Mouse (Mus musculus) myocyte (in vitro differentiated cells): ENCODE data around the gene Hist1h1d. TPM values are rescaled to one million over a fixed set of nuclear protein-coding genes. Genes with fewer than 3 reads are reported as not detected.

ENCODE experiments used
- H3K27me3 ChIP-seq: one replicate; pipeline ENCODE4 v1.6.1; 2011; ENCODE audit not compliant: control insufficient read depth, insufficient read depth, insufficient read length
- H3K36me3 ChIP-seq: one replicate; pipeline ENCODE4 v1.6.1; 2011; ENCODE audit not compliant: control insufficient read depth, insufficient read depth
- H3K4me2 ChIP-seq: one replicate; pipeline ENCODE4 v1.6.1; 2011; ENCODE audit warnings: low read depth, control low read depth
- H3K4me3 ChIP-seq: one replicate; pipeline ENCODE4 v1.5.1; 2011; ENCODE audit warnings: mild to moderate bottlenecking, control low read depth, moderate library complexity
- H3K79me2 ChIP-seq: one replicate; pipeline ENCODE4 v1.6.1; 2011; ENCODE audit not compliant: control insufficient read depth, insufficient read depth
- H3ac ChIP-seq: one replicate; pipeline ENCODE4 v1.6.1; 2011; ENCODE audit not compliant: control insufficient read depth, insufficient read length
- CEBPB ChIP-seq: IDR thresholded peaks from 2 replicates; pipeline ENCODE4 v1.6.1; 2011; ENCODE audit warnings: mild to moderate bottlenecking, moderate library complexity; ENCODE audit not compliant: poor library complexity, insufficient read depth, severe bottlenecking
- E2F4 ChIP-seq: IDR thresholded peaks from one replicate; pipeline ENCODE4 v1.6.1; 2011; ENCODE audit warnings: mild to moderate bottlenecking, control low read depth, moderate library complexity; ENCODE audit not compliant: insufficient read depth
- MAX ChIP-seq: IDR thresholded peaks from one replicate; pipeline ENCODE4 v1.6.1; 2011; ENCODE audit warnings: low read depth, mild to moderate bottlenecking, control low read depth
- MYOD1 ChIP-seq, 3 experiments: IDR thresholded peaks; one replicate each; pipeline ENCODE4 v1.6.1; 2011; ENCODE audit warnings: control low read depth in 2 of 3, low read depth in 2 of 3, mild to moderate bottlenecking in 2 of 3, moderate library complexity in 1 of 3; ENCODE audit not compliant: insufficient read length in 2 of 3, control insufficient read depth in 1 of 3
- MYOG ChIP-seq, 3 experiments: IDR thresholded peaks; one replicate each; pipeline ENCODE4 v1.6.1; 2011; ENCODE audit warnings: control low read depth in 2 of 3, low read depth in 2 of 3, mild to moderate bottlenecking in 2 of 3; ENCODE audit not compliant: insufficient read length in 2 of 3, control insufficient read depth in 1 of 3, insufficient read depth in 1 of 3
- POLR2A ChIP-seq: IDR thresholded peaks from one replicate; pipeline ENCODE4 v1.6.1; 2011; ENCODE audit warnings: low read depth, mild to moderate bottlenecking, control low read depth, moderate library complexity; ENCODE audit not compliant: insufficient read length
- POLR2AphosphoS2 ChIP-seq: IDR thresholded peaks from one replicate; pipeline ENCODE4 v1.6.1; 2011; ENCODE audit warnings: low read depth, control low read depth; ENCODE audit not compliant: insufficient read length
- REST ChIP-seq: IDR thresholded peaks from one replicate; pipeline ENCODE4 v1.6.1; 2011; ENCODE audit warnings: mild to moderate bottlenecking, control low read depth, moderate library complexity; ENCODE audit not compliant: insufficient read depth, insufficient read length
- SRF ChIP-seq: IDR thresholded peaks from one replicate; pipeline ENCODE4 v1.6.1; 2011; ENCODE audit warnings: low read depth; ENCODE audit not compliant: control insufficient read depth, insufficient read length
- TCF12 ChIP-seq: IDR thresholded peaks from one replicate; pipeline ENCODE4 v1.6.1; 2011; ENCODE audit warnings: mild to moderate bottlenecking, control low read depth; ENCODE audit not compliant: poor library complexity, insufficient read depth, severe bottlenecking
- TCF3 ChIP-seq: IDR thresholded peaks from one replicate; pipeline ENCODE4 v1.6.1; 2011; ENCODE audit warnings: low read depth, control low read depth; ENCODE audit not compliant: insufficient read length
- USF1 ChIP-seq: IDR thresholded peaks from one replicate; pipeline ENCODE4 v1.6.1; 2011; ENCODE audit warnings: low read depth, mild to moderate bottlenecking, control low read depth, moderate library complexity
- polyA plus RNA-seq: library from polyadenylated mRNA; unstranded; fragments of >200 nt; fragmentation: generic; extraction: Trizol; gene quantifications from one replicate; pipeline ENCODE4 v1.2.1, GENCODE M21; 2012; ENCODE audit warnings: missing spikeins

Gene Hist1h1d
- polyA plus RNA-seq, 1 experiment: 0.65 TPM

- Histone ChIP-seq H3K79me2 (no peaks in the 10 kb centered on the region), H3ac (no peak overlapping the region), H3K4me2 (peak overlapping the region; percentile 88), H3K27me3 (no peaks in the 10 kb centered on the region), H3K4me3 (peak overlapping the region; percentile 29), H3K36me3 (no peaks in the 10 kb centered on the region)
- TF ChIP-seq MAX (no peak), TCF3 (no peak), POLR2AphosphoS2 (no peak), POLR2A (no peak), E2F4 (no peak), USF1 (no peak), TCF12 (no peak), MYOD1 (IDR thresholded peaks at IDR 0.05; ENCODE audit: control insufficient read depth in 1 of 3, insufficient read length in 2 of 3, low read depth in 2 of 3) (no peak)
Measured at GRCm38 (mm10) chr13:23516822-23517602, 36.0 kb upstream of the Hist1h1d start.

- TF ChIP-seq SRF (no peak), E2F4 (no peak), MYOD1 (IDR thresholded peaks at IDR 0.05; ENCODE audit: control insufficient read depth in 1 of 3, insufficient read length in 2 of 3, low read depth in 2 of 3) (no peak), CEBPB (no peak), MYOG (IDR thresholded peaks at IDR 0.05; ENCODE audit: control insufficient read depth in 1 of 3, insufficient read depth in 1 of 3, insufficient read length in 2 of 3, low read depth in 2 of 3) (no peak), TCF3 (no peak), USF1 (no peak), TCF12 (no peak), POLR2AphosphoS2 (no peak), POLR2A (no peak), MAX (no peak), REST (no peak)
- no peak overlapping the region for H3ac ChIP-seq
- no peaks in the 10 kb centered on the region for H3K36me3 ChIP-seq
- no peaks in the 10 kb centered on the region for H3K79me2 ChIP-seq
- H3K4me2 ChIP-seq: peak overlapping the region; percentile 88
- peak overlapping the region; percentile 29 for H3K4me3 ChIP-seq
- no peaks in the 10 kb centered on the region for H3K27me3 ChIP-seq
Measured at GRCm38 (mm10) chr13:23517603-23518294, 35.3 kb upstream of the Hist1h1d start.

DNA sequence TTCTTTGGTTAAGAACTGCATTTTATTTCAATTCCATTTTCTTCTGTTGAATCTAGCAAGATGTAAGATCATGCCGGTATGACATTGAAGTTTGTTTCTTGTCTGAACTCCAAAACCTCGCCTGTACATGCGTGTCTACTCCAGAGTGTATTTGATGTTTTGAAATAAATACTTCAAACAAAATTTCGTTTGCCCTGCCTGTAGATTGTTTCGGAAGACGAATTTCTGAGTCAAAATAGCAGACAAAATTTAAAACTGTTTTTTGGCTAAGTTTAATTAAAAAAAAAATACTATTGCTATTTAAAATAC, 34.8 kb upstream of the Hist1h1d start:
- no peak for TF ChIP-seq TCF3
- no peak for TF ChIP-seq MYOG (IDR thresholded peaks at IDR 0.05; ENCODE audit: control insufficient read depth in 1 of 3, insufficient read depth in 1 of 3, insufficient read length in 2 of 3, low read depth in 2 of 3)
- no peak for TF ChIP-seq POLR2A
- no peak for TF ChIP-seq SRF
- TF ChIP-seq USF1: no peak
- TF ChIP-seq MAX: no peak
- TF ChIP-seq E2F4: no peak
- no peak for TF ChIP-seq REST
- no peak for TF ChIP-seq CEBPB
- no peak for TF ChIP-seq POLR2AphosphoS2
- TF ChIP-seq TCF12: no peak
- TF ChIP-seq MYOD1 (IDR thresholded peaks at IDR 0.05; ENCODE audit: control insufficient read depth in 1 of 3, insufficient read length in 2 of 3, low read depth in 2 of 3): no peak

DNA sequence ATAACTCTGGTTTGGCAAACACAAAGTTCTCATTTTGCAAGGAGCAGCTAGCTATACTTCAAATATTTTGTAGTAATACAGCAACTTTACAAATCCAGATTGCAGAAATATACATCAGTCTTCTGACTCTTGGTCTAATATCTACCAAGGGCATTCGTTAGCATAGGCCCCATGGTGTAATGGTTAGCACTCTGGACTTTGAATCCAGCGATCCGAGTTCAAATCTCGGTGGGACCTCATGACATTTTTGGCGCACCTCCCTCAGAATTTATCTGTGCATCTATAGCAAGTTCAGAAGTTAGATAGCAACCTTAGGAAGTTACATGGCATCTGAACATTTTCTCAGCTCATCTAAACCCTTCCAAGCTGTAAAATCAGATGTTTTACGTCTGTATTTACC, 34.2 kb upstream of the Hist1h1d start:
- peak; percentile 63; the same call in 1 of the 2 replicates for TF ChIP-seq CEBPB
- no peak for TF ChIP-seq TCF12
- Histone ChIP-seq H3K4me3 (peak overlapping the region; percentile 29), H3K4me2 (peak overlapping the region; percentile 88), H3ac (no peak overlapping the region), H3K27me3 (no peaks in the 10 kb centered on the region), H3K36me3 (no peaks in the 10 kb centered on the region), H3K79me2 (no peaks in the 10 kb centered on the region)

More for the DNA sequence above, 34.8 kb upstream of the Hist1h1d start:
- H3ac ChIP-seq: no peak overlapping the region
- peak overlapping the region; percentile 88 for H3K4me2 ChIP-seq
- no peaks in the 10 kb centered on the region for H3K36me3 ChIP-seq
- no peaks in the 10 kb centered on the region for H3K79me2 ChIP-seq
- H3K4me3 ChIP-seq: peak overlapping the region; percentile 29
- H3K27me3 ChIP-seq: no peaks in the 10 kb centered on the region

GRCm38 (mm10) chr13:23519416-23519815, 33.6 kb upstream of the Hist1h1d start:
- Histone ChIP-seq H3ac (no peak overlapping the region), H3K36me3 (no peaks in the 10 kb centered on the region), H3K4me3 (peak overlapping the region; percentile 29), H3K79me2 (no peaks in the 10 kb centered on the region), H3K27me3 (no peaks in the 10 kb centered on the region), H3K4me2 (peak overlapping the region; percentile 88)
- TF ChIP-seq CEBPB (no peak), REST (no peak), E2F4 (no peak), POLR2A (no peak), MYOG (IDR thresholded peaks at IDR 0.05; ENCODE audit: control insufficient read depth in 1 of 3, insufficient read depth in 1 of 3, insufficient read length in 2 of 3, low read depth in 2 of 3) (no peak), POLR2AphosphoS2 (no peak), TCF3 (no peak), USF1 (no peak), TCF12 (no peak), SRF (no peak), MAX (no peak), MYOD1 (IDR thresholded peaks at IDR 0.05; ENCODE audit: control insufficient read depth in 1 of 3, insufficient read length in 2 of 3, low read depth in 2 of 3) (no peak)
